Mouse (Mus musculus) hindbrain, embryonic 16.5 days (tissue): ENCODE data around the gene Alg12. TPM values are rescaled to one million over a fixed set of nuclear protein-coding genes. Genes with fewer than 3 reads are reported as not detected.

Experiments
- ATAC-seq: fragments of 200-750 bp; cut with Nextera tagmentation; 2 replicates; pipeline ENCODE4 v1.8.0; 2017; ENCODE audit warnings: moderate TSS enrichment, moderate library complexity
- H3K27ac ChIP-seq: fragments of 300-500 bp; sonication (generic); 2 replicates; pipeline ENCODE4 v1.5.1; 2014; ENCODE audit warnings: low read depth, mild to moderate bottlenecking, control low read depth, low read length, moderate library complexity
- H3K27me3 ChIP-seq: fragments of 300-500 bp; sonication (generic); replicated peaks from 2 replicates; pipeline ENCODE4 v1.6.1; 2014; ENCODE audit warnings: low read length; ENCODE audit not compliant: control insufficient read depth, insufficient read depth
- H3K36me3 ChIP-seq: fragments of 300-500 bp; sonication (generic); 2 replicates; pipeline ENCODE4 v1.6.1; 2014; ENCODE audit warnings: mild to moderate bottlenecking, low read length, moderate library complexity, mixed read lengths; ENCODE audit not compliant: control insufficient read depth, insufficient read depth
- H3K4me1 ChIP-seq: fragments of 300-500 bp; sonication (generic); 2 replicates; pipeline ENCODE4 v1.6.1; 2014; ENCODE audit warnings: low read depth, low read length; ENCODE audit not compliant: control insufficient read depth, insufficient read depth
- H3K4me2 ChIP-seq: fragments of 300-500 bp; sonication (generic); 2 replicates; pipeline ENCODE4 v1.6.1; 2014; ENCODE audit warnings: mild to moderate bottlenecking, low read length, control low read depth, moderate library complexity
- H3K4me3 ChIP-seq: fragments of 300-500 bp; sonication (generic); 2 replicates; pipeline ENCODE4 v1.5.1; 2014; ENCODE audit warnings: mild to moderate bottlenecking, low read length, control low read depth, moderate library complexity
- H3K9ac ChIP-seq: fragments of 300-500 bp; sonication (generic); 2 replicates; pipeline ENCODE4 v1.6.1; 2014; ENCODE audit warnings: low read depth, mild to moderate bottlenecking, control low read depth, low read length, moderate library complexity
- H3K9me3 ChIP-seq: fragments of 300-500 bp; sonication (generic); 2 replicates; pipeline ENCODE4 v1.6.1; 2014; ENCODE audit warnings: mild to moderate bottlenecking, low read length, moderate library complexity; ENCODE audit not compliant: control insufficient read depth
- WGBS: fragments of 180-500 bp; shearing (Covaris S2); extraction: QIAGEN DNeasy Blood & Tissue Kit; methylation state at CpG from one replicate; pipeline ENCODE4 v1.1.7; 2014; 5-methylcytosine and 5-hydroxymethylcytosine counted together
- polyA plus RNA-seq: library from polyadenylated mRNA; unstranded; fragments of >200 nt; fragmentation: Nextera tagmentation; extraction: Ambion mirVana; gene quantifications from 2 replicates; pipeline ENCODE4 v1.2.1, GENCODE M21; 2015

Alg12 gene
- polyA plus RNA-seq, 1 experiment from 2014 or later, result 9.5 TPM

DNA sequence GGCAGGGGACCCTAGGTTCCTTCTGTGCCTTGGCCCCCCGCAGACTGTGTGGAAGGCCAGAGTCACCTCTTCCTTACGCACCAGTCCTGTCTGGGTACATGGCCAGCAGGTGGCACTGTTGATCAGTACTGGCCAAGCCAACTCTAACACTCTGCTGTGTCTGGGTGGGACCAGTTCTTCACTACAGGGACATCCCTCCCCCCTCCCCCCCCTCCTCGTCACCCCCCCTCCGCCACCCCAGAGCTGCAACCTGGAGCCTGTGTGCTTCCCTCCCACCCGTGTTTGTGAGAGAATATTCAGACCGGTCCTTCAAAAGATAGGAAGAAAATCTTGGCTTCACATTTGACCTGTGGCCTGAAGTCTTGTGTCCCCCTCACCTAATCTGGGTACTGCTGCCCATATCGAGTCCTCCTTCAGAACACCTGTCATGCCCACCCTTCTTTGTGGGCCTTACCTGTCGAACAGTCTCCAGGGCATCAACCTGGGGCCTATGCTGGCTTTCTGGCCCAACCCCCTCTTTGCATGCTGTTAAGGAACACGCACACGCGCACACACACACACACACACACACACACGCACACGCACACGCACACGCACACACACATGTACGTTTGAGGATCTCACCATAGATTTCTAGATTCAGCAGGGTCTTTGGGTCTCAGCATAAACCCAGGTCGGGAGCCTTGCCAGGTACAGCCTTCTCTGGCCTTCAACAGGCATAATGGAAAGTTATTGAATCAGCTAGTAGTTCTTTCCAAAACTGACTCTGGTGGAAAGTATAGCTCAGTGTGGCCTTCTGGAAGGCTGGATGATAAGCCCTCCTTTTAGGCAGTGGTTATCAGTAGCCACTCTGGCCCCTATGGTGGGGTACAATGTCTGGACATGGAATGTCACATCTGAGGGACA lies 9.9 kb upstream of the Alg12 start:
- Histone ChIP-seq H3K4me3 (no peak overlapping the region), H3K4me2 (no peak overlapping the region), H3K9ac (no peak overlapping the region), H3K27me3 (no peaks in the 10 kb centered on the region), H3K4me1 (no peaks in the 10 kb centered on the region), H3K36me3 (peaks cover 19% of the 10 kb centered on the region), H3K9me3 (no peaks in the 10 kb centered on the region), H3K27ac (no peak overlapping the region)
- ATAC-seq, result peak; percentile 91
- WGBS, result 67% methylated on average over 15 of the region's 17 CpGs

DNA sequence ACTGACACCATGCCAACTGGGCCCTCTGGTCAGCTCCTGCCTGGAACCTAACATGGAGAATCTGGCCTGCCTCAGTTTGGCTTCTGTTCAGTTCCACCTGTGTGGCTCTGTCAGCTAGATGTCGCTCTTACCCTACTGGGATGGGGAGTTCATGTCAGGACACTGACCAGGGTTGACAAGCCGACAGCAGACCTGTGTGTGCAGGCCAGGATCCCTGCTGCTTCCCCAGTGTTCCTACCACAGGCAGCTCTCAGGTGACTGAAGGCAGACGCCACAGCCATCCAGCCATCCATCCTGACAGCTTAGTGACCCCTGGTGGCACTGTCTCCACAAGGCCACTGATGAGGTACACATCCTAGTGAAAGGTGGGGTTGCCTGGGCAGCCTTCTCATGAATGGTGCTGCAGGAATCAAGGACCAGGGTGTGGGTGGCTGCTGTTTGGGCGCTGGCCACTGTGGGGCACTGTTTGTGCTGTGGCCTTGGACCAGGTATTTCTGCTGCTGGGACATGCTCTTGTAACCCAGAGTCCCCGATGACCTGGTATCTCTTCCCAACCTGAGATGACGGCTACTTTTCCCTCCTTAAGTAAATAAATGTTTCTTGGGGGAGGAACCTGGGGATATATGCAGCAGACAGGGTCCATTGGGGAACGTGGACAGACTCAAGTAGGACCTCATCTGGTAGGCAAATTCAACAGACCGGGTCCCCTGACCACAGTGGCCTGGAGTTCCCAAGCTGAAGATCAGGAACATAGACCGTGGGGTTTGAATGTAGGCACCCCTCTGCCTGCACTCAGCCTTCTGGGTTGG lies 9.1 kb upstream of the Alg12 start:
- H3K4me2 ChIP-seq, result no peak overlapping the region
- no peak overlapping the region for H3K27ac ChIP-seq
- no peak overlapping the region for H3K4me3 ChIP-seq
- H3K27me3 ChIP-seq, result no peaks in the 10 kb centered on the region
- H3K9ac ChIP-seq, result no peak overlapping the region
- WGBS, result 25% methylated on average over 9 of the region's 9 CpGs
- no peaks in the 10 kb centered on the region for H3K9me3 ChIP-seq
- H3K36me3 ChIP-seq, result peaks cover 23% of the 10 kb centered on the region
- ATAC-seq, result peak; percentile 37
- H3K4me1 ChIP-seq, result no peaks in the 10 kb centered on the region

DNA sequence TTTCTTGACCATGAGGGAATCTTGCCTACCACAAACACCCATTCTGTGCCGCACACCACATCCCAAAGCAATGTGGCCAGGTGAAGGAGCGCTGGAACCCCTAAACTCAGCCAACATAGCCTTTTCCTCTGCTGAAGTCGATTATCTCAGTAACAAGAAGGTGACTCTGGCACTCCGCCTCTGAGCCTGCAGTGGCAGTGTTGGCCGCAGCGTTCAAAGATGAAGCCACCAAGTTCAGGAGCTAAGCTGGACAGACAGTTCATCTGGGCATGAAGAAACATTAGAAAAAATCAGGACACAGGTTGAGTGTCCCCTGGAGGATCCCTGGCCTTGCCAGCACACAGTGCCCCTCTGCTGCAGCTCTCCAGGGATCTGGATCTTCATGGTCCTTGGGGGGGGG lies 8.3 kb upstream of the Alg12 start:
- Histone ChIP-seq H3K9ac (no peak overlapping the region), H3K27ac (no peak overlapping the region), H3K36me3 (peaks cover 29% of the 10 kb centered on the region), H3K4me3 (no peak overlapping the region), H3K4me1 (no peaks in the 10 kb centered on the region), H3K9me3 (no peaks in the 10 kb centered on the region), H3K4me2 (no peak overlapping the region), H3K27me3 (no peaks in the 10 kb centered on the region)
- 95% methylated on average over 6 of the region's 6 CpGs for WGBS
- no peak for ATAC-seq

DNA sequence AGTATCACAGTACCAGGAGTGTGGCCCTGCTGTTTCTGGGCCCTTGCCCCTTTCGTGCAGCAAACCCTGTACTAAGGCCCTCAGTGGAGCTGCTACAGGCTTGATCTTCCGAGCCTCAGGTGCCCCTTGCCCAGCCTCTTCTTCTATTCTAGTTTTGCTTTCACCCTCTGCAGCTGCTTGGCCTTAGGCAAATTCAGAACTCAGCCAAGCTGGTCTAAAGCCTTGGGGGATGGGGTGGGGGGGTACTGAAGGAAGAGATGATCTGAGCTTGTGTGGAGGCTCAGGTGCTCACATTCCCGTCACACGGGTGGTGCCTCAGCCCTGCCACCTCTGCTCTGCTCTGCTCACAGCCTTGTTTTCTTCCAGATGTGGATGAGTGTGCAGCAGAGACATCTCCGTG lies 4.3 kb upstream of the Alg12 start:
- WGBS, result 89% methylated on average over 5 of the region's 5 CpGs
- H3K4me2 ChIP-seq, result no peak overlapping the region
- H3K36me3 ChIP-seq, result peaks cover 35% of the 10 kb centered on the region

DNA sequence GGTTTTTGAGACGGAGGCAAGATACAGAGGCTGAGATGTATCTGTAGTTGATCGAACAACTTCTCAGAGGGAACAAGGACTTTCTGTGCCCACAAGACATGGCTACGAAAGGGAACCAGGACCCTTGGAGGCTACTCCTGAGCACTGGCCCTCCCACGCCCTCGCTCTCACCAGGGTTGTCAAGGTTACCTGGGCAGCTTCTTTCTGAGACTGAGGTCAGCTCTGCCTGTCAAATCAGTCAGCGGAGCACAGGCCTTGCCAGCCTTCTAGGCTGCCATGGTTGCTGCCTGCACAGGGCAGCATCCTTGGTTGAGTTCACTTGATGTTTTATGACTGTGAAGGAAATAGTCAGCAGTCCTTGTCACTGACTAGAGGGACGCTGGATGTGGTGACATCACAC lies 3.4 kb upstream of the Alg12 start:
- no peaks in the 10 kb centered on the region for H3K9me3 ChIP-seq
- peaks cover 18% of the 10 kb centered on the region for H3K4me1 ChIP-seq
- H3K36me3 ChIP-seq, result peaks cover 35% of the 10 kb centered on the region
- no peak overlapping the region for H3K4me3 ChIP-seq
- H3K9ac ChIP-seq, result no peak overlapping the region
- no peak overlapping the region for H3K4me2 ChIP-seq
- WGBS, result 95% methylated on average over 7 of the region's 7 CpGs
- ATAC-seq, result no peak
- no peak overlapping the region for H3K27ac ChIP-seq
- no peaks in the 10 kb centered on the region for H3K27me3 ChIP-seq

More for the DNA sequence above, 4.3 kb upstream of the Alg12 start:
- no peak for ATAC-seq
- Histone ChIP-seq H3K27me3 (no peaks in the 10 kb centered on the region), H3K9me3 (no peaks in the 10 kb centered on the region), H3K4me1 (peaks cover 16% of the 10 kb centered on the region), H3K9ac (no peak overlapping the region), H3K27ac (no peak overlapping the region), H3K4me3 (no peak overlapping the region)

DNA sequence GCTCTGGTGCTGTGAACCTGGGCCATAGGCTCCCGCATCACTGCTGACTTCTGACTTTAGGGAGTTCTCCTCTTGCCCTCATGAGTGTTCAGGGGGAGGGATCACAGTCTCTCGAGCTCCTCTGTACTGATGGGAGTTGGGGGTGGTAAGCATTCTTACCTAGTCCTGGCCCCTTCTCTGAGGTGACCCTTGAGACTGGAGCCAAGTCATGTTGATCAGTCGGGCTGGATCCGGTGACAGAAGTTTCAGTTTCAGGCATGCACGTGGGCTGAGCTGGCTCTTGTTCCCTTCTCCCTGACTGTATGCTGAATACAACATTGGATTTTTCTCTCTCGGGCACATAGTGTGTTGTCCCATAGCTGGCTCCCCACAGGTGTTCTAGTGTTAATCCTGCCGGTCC lies 2.3 kb upstream of the Alg12 start:
- 83% methylated on average over 7 of the region's 7 CpGs for WGBS
- Histone ChIP-seq H3K9ac (no peak overlapping the region), H3K4me2 (no peak overlapping the region)

DNA sequence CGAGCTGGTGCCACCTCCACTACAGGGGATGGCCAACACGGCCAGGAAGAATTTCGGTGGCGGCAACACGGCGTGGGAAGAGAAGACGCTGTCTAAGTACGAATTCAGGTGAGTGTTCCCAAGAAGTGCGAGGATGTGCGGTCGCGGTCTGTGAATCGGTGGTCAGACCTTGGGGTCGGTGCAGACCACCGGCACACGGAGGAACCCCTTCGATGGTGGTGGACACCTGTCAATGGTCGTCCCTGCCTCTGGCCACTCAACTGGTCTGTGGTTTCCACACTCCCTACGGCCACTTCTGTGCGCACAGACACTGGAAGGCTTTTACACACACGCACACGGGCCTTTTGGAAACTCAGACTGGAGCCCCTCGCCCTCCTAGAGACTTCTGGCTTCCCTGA lies 787 bp upstream of the Alg12 start:
- Histone ChIP-seq H3K4me1 (peaks cover 18% of the 10 kb centered on the region), H3K4me3 (peak overlapping the region; percentile 91), H3K9me3 (no peaks in the 10 kb centered on the region), H3K27ac (peak overlapping the region; percentile 68), H3K27me3 (no peaks in the 10 kb centered on the region), H3K4me2 (peak overlapping the region; percentile 82), H3K9ac (peak overlapping the region; percentile 88), H3K36me3 (peaks cover 23% of the 10 kb centered on the region)
- no peak for ATAC-seq
- WGBS, result under 1% methylated on average over 23 of the region's 23 CpGs

More for the DNA sequence above, 2.3 kb upstream of the Alg12 start:
- no peaks in the 10 kb centered on the region for H3K9me3 ChIP-seq
- peaks cover 35% of the 10 kb centered on the region for H3K36me3 ChIP-seq
- ATAC-seq, result no peak
- no peak overlapping the region for H3K27ac ChIP-seq
- H3K4me3 ChIP-seq, result no peak overlapping the region
- H3K4me1 ChIP-seq, result peaks cover 18% of the 10 kb centered on the region
- no peaks in the 10 kb centered on the region for H3K27me3 ChIP-seq

DNA sequence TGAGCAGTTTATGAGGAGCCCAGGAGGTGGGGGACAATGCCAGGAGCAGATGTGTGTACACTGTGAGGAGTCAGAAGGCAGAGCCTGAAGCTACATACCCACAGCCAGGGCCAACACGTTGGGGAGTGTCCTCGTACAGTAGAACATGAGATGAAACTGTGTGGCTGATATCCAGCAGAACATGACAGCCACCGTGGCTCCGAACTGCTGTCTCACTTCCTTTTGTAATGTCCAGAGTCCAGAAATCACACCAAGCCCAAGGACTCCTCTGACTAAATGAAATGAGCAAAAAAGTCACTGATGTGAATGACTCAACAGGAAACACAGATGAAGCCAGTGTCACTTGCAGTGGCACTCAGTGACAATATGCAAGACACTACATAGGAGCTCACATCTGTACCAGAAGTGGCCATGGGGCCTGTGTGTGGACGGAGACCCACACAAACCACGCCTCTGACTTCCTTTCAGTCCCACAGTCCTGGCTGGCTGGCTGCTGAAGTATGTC lies 3.9 kb downstream of the Alg12 start:
- Histone ChIP-seq H3K27ac (no peak overlapping the region), H3K9ac (no peak overlapping the region), H3K4me1 (peaks cover 6% of the 10 kb centered on the region), H3K36me3 (no peaks in the 10 kb centered on the region), H3K27me3 (no peaks in the 10 kb centered on the region), H3K9me3 (no peaks in the 10 kb centered on the region), H3K4me3 (no peak overlapping the region), H3K4me2 (no peak overlapping the region)
- no peak for ATAC-seq
- 91% methylated on average over 6 of the region's 6 CpGs for WGBS
